Mouse (Mus musculus) G1E (cell line): ENCODE measurements around the gene Epor.

Experiments used
- CTCF ChIP-seq: IDR thresholded peaks from 2 replicates; pipeline ENCODE4 v1.5.1; 2012; ENCODE audit warnings: low read depth, low read length, inconsistent platforms, mixed read lengths
- GATA1 ChIP-seq: IDR thresholded peaks from 2 replicates; pipeline ENCODE4 v1.6.1; 2012; ENCODE audit warnings: borderline replicate concordance, low read length, inconsistent platforms, mixed read lengths

DNA sequence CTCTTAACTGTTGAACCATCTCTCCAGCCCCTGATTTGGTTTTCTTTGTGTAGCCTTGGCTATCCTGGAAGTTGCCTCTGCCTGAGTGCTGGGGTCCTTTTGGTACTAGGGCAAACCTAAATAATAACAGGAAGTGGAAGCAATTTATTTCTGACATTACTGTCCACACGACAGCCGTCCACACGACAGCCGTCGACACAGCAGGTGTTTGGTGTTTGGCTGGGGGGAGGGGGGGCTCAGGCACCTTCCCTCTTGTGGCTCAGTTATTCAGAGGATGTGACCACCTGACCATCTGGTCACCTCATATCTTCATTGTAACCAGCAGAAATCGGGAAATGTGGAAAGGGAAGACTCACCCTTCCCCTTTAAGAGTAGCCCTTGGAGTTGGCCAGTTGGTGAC, 5.6 kb upstream of the Epor start:
- TF ChIP-seq GATA1 (no peak), CTCF (no peak)
